Mouse (Mus musculus) brain, embryonic 14.5 days (tissue): ENCODE data around the gene Dmap1. TPM values are rescaled to one million over a fixed set of nuclear protein-coding genes. Genes with fewer than 3 reads are reported as not detected.

ENCODE experiments used
- DNase-seq: peaks from one replicate; pipeline ENCODE4 v3.0.0-alpha.2; 2011; ENCODE audit warnings: low read depth
- CTCF ChIP-seq: fragments of 200-500 bp; IDR thresholded peaks from 2 replicates; pipeline ENCODE4 v1.5.1; 2012; ENCODE audit warnings: inconsistent platforms, mild to moderate bottlenecking, moderate library complexity, borderline replicate concordance; ENCODE audit not compliant: insufficient read depth, insufficient read length; ENCODE audit errors: extremely low read depth
- POLR2A ChIP-seq: fragments of 200-500 bp; IDR thresholded peaks from 2 replicates; pipeline ENCODE4 v1.6.1; 2012; ENCODE audit warnings: mild to moderate bottlenecking, inconsistent platforms, borderline replicate concordance; ENCODE audit not compliant: poor library complexity, insufficient read depth, insufficient read length, severe bottlenecking; ENCODE audit errors: extremely low read depth
- polyA plus RNA-seq: library from polyadenylated mRNA; depleted of rRNA; stranded (reverse); fragments of >200 nt; gene quantifications from 2 replicates; pipeline ENCODE4 v1.2.3, GENCODE M21; 2012

Dmap1 gene
- polyA plus RNA-seq, 1 experiment: 60.3 TPM

GRCm38 (mm10) chr4:117673901-117674300 lies 8.2 kb downstream of the Dmap1 start:
- no peak for TF ChIP-seq POLR2A
- no peak for TF ChIP-seq CTCF
- no peak for DNase-seq

- TF ChIP-seq CTCF (no peak), POLR2A (no peak)
- DNase-seq: no peak
Measured at GRCm38 (mm10) chr4:117672042-117672441, 10.0 kb downstream of the Dmap1 start.

GRCm38 (mm10) chr4:117669874-117670273 lies 12.2 kb downstream of the Dmap1 start:
- no peak for TF ChIP-seq CTCF
- TF ChIP-seq POLR2A: no peak
- DNase-seq: no peak

- no peak for TF ChIP-seq POLR2A
- no peak for TF ChIP-seq CTCF
Measured at GRCm38 (mm10) chr4:117666054-117666453, 16.0 kb downstream of the Dmap1 start.

DNA sequence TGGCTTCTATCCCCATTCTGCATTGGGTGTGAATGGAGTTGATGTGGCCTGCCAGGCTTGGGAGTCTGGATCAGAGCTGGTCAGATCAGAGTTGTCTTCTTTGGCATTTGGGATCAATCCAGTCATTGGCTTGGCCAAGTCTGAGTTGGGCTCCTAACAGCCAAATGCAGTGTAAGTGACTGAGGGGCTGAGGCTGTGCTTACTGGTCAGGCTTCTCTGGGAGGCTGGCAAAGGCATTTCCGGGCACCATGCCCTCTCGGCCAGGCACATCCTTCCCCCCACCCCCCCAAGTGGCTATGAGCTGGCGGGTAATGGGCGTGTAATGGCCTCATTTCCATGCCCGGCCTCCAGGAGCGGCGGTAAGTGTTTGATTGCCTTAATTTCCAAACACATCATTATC lies 16.5 kb downstream of the Dmap1 start:
- no peak for TF ChIP-seq POLR2A
- TF ChIP-seq CTCF: no peak
- peak; percentile 76 for DNase-seq

More at GRCm38 (mm10) chr4:117666054-117666453, 16.0 kb downstream of the Dmap1 start:
- no peak for DNase-seq

DNA sequence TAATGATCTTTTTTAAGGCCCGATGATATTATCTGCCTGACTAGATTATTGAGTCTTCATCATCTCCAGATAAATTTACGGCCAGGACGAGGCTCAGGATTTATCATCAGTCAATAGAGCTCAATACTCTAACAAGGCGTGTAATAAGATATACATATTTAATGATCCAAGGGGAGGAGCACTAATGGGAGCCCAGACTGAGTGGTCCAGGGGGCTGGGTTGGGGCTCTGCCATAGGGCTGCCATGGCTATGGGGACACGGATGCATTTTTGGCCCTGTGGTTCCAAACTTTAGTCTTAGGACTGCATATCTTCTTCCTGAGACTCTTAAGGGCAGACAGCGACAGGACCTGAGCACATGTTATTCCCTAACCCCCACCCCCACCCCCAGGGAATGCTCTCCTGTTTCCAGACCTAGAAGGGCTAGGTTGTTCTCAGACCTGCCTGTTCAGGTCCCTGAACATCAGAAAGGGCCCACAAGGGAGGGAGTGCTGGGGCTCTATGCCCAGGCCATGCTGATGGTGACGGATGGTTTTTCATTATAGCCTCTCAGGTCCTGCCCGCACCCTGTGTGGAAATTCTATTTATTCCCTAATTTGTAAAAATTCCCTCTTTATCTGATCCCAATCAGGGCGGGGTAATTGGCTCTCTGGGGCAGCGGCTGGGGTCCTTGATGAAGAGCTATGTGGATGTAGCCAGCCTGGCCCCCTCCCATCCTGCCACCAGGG lies 17.5 kb downstream of the Dmap1 start:
- no peak for TF ChIP-seq POLR2A
- no peak for TF ChIP-seq CTCF
- no peak for DNase-seq

DNA sequence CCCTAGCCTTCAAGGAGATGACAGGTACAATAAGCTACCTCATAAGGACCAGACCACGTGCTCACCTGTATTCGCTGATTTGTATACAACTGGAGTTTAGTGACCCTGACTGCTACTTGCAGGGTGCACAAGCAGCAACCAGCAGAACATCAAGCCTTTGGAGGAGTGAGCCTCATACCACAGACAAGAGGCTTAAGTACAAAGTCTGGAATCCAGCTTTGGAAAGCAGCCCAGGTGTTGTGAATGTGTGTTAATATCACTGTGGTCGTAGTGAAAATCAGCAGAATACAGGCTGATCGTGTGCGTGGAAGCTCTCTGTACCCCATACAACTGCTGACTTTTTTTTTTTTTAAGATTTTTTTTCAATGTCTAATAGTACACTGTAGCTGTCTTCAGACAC lies 22.1 kb downstream of the Dmap1 start:
- DNase-seq: no peak
- TF ChIP-seq CTCF (no peak), POLR2A (no peak)

- TF ChIP-seq POLR2A: no peak
- TF ChIP-seq CTCF: peak; percentile 49
- DNase-seq: peak; percentile 45
Measured at GRCm38 (mm10) chr4:117658582-117659444, 23.3 kb downstream of the Dmap1 start.

GRCm38 (mm10) chr4:117657646-117658045 lies 24.4 kb downstream of the Dmap1 start:
- DNase-seq: peak; percentile 90
- TF ChIP-seq CTCF: no peak
- no peak for TF ChIP-seq POLR2A

DNA sequence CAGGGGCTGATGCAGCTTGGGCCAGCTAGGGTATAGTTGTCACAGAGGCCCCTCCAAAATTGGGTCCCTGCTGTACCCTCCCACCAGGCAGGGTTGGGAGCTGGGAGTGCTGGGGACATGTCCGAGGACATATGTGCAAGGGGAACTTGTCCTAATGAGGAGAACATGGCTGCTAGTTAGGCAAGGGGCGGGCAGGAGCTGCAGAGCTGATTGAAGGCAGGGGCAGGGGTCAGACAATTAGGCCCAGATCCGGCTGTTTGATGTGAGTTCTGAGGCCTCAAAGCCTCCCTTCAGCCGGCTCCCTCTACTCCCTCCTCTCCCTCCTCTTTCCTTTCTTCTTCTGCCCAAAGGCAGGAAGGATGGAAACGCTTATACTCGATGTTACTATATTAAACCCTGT lies 25.1 kb downstream of the Dmap1 start:
- TF ChIP-seq CTCF: no peak

GRCm38 (mm10) chr4:117655500-117655863 lies 26.6 kb downstream of the Dmap1 start:
- DNase-seq: peak; percentile 76
- TF ChIP-seq CTCF (no peak), POLR2A (no peak)

More for the DNA sequence above, 25.1 kb downstream of the Dmap1 start:
- peak; percentile 89 for DNase-seq
